Mouse (Mus musculus): ENCODE results near the gene Purb. TPM values are rescaled to one million over a fixed set of nuclear protein-coding genes. Genes with fewer than 3 reads are reported as not detected.

Gene Purb
- 10 to 100 TPM; 81.8 to 84.6 TPM for total RNA-seq (2021)

DNA sequence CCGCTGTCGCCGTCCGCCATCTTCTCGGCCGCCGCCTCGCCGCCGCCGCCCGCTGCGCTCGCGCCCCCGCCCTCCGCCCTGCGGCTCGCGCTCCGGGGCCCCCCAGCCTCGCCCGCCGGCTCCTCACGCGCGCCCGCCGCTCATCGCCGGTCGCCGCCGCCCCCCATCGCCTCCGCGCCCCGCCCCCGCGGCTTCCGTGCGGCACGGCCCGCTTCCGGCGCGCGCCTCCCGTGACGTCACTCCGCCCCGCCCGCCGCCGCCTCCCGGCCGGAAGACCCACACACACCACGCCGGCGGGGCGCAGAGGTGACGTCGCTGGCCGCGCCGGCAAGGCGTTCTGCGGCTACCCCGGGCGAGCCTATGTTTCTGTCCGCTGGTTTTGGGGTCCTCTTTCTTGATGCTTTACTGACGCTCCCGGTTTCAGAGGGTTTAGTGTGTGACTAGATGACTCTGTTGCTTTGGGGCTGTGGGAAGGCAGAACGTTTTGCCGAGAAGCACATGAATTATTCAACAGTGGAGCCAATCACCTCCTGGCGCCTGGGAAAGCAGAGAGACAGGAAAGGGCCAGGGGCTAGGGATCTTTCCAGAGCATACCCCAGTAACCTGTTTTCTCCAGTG is at the start of gene Purb:
Gene Purb, minus strand, starts transcription at position 51 of the 618 bp plus-strand sequence.
- DNase-seq: peak; percentile 94

DNA sequence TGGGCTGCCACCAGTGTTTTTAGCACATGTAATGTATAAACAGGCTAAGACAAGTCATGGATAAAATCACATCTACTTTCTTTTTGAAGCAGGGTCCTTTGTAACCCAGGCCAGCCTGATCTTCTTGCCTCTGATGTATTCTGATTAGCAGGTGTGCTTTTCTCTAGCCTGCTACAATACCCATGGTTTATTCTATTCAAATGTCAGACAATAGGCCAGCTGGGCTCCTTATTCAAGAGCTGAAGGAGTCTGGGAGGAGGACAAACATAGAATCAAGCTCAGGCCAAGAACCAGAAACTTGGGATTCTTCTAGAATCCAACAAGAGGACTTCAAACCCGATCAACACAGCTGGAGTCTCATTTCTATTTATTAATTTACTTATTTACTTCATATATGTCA is 49.5 kb upstream of the Purb start:
- DNase-seq: no peak

DNA sequence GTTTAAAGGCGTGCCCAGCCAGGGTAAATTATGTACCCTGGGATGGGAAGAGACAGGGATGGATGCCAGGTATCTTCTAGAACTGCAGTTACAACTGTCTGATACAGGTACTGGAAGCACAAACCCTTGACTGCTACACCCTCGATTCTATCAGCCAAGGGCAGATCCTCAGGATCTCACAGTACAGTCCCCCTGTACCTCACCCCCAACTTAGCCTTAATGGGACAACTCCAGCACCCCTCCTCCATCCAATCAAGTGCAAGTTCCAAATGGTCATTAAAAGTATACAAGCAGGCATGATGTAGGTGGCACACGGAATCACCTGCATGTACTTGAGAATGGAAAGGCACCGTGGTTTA is 49.1 kb upstream of the Purb start:
- DNase-seq: no peak

DNA sequence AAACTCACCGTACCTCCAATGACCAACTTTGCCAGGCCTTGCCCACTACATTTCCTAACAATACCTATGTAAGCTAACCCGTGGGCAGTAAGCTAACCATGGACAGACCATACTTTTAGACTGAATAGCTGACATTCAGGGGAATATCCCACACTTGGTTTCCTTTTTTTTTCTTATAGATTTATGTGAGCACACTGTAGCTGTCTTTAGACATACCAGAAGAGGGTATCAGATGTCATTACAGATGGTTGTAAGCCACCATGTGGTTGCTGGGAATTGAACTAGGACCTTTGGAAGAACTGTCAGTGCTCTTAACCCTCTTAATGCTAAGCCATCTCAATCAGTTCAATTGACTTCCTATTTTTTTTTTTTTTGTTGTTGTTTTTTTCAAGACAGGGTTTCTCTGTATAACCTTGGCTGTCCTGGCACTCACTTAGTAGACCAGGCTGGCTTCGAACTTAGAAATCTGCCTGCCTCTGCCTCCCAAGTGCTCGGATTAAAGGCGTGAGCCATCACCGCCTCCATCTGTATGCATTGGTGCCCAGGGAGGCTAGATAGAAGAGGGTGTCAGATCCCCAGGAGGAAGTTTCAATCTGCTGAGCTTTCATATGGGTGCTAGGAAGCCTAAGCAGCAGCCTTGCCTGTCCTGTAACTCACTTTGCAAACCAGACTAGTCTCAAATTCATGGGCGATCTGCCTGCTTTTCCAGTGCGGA is 48.6 kb upstream of the Purb start:
- no peak for DNase-seq

DNA sequence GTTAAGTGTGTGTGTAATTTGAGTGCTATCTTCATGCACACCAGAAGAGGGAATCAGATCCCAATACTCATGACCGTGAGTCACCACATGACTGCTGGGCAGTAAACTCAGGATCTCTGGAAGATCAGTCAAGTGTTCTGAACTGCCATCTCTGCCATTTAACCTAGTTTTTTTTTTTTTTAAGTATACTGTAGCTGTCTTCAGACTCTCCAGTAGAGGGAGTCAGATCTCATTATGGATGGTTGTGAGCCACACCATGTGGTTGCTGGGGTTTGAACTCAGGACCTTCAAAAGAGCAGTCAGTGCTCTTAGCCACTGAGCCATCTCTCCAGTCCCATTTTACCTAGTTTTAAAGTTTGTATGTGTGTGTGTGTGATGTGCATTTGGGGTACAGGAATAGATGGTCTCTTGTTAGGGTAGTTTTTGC is 48.0 kb upstream of the Purb start:
- no peak for DNase-seq

DNA sequence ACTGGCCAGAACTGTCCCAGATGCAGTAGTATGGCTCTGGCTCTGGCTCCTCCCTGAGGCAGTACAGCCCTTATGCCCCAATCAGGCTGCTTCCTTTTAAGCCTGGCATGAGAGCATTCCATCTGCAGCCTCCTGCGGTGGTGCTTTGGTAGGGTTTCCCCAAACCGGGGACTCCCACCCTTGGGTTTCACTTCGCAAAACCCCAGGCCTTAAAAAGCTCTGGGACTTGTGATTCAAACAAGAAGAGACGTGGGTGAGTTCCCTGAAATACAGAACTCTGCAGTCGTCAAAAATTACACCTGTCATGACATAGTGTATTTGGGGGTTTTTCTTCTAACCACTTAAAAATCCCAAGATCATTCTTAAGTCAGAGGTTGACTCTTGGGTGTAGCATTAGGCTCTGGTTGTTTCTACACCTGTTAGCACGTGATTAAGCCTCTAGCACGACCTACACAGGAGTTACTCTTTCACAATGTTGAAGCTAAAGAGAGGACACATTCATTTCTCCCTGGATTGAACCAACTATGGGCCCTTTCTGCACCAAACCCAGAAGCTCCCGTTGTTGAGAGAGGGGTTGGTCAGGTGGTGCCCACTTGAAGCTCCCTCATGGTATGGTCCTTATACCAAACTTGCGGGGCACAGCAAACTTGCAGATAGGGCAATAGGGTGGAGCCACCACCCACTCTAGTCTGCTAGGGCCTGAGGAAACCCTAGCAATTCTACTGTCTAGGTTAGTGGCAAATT is 47.2 kb upstream of the Purb start:
- no peak for DNase-seq

DNA sequence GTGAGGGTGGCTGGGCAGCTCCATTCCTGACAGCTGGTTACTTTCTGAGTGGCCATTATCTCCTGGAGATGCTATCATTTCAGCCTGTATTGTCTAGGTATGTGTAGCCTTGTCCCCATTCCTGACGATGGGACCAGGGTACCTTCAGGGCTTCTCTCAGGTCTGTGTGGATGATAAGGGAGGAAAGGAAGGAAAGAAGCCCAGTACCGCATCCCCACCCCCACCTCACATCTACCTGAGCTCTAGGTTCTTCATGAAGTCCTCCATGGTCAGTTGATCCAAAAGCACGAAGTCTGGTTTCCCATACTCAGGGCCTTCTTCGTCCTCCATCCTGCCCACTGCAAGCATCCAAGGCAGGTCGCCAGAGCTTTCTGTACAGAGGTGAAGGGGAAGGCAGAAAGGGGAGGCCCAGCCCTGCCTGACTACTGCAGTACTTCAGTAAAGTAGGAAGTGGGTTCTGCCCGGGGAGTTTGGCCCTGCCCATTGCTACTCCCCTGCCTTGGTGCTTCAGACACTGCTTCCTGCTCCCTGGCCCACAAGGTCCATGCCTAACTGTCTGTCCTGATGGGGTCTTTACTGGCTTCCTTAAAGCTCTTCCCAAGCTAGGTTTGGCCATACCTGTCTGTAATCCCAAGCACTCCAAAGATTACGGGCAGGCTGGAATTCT is 44.9 kb upstream of the Purb start, which contains the start of gene Myo1g:
Gene Myo1g, minus strand, starts transcription at position 459 of the 667 bp plus-strand sequence.
- no peak for DNase-seq

DNA sequence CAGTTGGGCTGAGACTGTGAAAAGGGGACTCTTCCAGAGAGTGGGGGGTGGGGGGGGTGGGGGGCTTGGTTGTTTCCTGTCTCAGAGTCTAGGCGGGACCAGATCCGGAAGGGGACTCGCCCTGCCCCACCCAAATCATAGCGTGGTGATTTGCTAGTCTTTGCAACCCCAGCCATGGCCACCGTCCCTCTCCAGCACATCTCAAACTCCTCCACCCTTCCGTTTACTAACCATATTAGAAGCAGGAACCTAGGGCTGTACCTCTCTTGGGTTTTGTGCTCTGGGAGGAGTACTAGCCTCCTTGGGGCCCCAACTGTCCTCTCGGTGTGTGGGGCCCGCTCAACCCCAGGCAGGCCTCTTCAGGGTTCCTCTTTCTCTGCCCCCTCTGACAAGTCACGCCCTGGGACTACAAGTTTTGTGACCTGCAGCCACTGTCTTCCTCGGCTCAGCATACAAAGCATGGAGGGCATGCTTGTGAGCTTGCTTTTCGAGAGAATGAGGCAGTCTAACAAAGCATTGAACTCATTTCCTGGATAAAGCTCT is 43.8 kb upstream of the Purb start:
- DNase-seq: no peak

DNA sequence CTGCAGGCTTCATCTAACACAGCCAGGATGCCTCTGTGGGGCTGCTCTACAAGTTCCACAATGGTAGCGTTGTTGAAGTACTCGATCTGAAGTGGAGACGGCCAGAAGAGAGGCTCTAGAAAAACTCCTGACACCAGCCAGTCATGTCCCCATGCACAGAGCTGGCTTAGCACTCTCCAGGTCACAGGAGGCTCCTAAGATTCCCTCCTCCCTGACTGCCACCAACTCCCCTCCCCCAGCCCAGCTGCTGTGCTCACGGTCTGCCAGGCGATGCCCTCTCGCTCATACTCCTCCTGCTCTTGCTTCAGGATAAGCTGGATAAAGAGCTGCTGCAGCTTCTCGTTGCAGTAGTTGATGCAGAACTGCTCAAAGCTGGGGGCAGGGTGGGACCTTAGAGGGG is 39.1 kb upstream of the Purb start:
- DNase-seq: no peak

DNA sequence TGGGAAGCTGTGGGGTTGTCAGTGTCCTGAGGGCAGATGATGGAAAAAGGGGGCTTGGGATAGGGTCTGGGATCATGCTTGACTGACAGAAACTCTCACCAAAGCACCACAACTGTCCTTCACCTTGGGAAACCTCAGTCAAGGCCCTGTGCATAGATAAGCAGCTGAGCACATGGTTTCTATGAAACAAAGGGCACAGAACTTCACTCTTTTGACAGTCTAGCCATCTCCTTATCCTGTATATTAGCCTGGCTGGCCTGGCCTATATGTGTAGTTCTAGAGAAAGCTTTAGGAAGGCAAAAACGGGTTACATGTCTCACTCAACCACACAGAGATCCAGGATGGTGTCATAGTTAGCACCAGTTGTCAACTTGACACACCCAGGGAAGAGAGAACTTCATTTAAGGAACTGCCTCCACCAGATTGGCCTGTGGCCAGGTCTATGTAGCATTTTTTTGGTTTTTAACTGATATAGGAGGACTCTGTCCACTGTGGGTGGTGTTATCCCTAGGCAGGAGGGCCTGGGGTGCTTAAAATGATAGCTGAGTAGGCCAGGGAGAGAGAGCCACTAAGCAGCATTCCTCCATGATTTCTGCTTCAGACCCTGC is 32.7 kb upstream of the Purb start:
- DNase-seq: no peak

DNA sequence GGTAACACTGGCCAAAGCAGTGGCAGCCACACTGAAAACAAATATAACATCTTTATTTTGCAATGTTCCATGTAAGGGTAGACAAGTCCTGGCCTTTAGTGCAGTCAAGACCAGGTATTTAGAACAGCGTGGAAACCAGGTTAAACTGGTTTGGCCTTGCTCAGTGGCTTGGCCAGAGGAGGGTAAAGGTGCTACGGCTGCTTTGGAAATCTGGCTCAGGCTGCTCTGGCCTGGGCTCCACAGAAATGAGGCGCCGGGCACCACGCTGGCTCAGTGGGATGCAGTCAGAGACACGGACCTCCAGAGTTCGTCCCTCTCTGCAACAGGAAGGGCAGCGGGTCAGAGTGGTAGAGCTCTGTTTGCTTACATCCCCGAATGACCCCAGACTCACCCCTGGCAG is 30.8 kb upstream of the Purb start:
- no peak for DNase-seq

DNA sequence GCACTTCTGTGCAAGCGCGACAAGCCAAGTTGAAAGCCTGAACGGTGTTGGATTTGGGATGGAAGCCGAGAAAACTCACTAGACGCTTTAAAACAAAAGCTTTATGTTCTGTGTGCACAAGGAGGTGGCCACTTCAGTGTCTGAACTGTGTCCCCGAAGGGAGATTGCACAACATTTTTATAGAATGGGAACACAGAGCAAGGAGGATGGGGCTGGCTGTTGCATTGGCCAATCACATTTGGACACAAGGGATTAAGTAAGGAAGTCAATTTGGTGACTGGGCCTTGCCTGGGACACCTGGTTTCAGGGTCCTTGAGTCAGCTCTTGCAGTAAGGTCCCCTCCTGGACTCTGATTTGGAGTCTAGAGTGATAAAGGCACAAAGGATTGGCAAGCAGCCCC is 29.0 kb upstream of the Purb start:
- no peak for DNase-seq

DNA sequence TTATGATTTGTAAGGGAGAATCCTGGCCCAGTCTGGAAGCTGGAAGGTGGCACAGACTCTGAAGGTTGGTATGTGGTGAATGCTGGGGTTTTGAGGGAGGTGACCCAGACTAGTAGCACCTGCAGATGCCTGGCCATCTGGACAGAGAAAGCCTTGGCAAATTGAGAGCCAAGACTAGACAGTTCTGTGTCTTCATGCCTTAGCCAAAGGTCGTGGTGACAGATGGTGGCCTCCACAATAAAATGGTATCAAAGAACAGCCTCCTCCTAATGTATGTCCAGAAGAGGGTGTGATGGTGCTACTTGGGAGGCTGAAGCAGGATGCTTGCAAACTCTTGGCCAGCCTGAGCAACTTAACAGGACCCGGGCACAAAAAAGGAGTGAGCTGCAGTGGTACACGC is 28.5 kb upstream of the Purb start:
- DNase-seq: no peak

DNA sequence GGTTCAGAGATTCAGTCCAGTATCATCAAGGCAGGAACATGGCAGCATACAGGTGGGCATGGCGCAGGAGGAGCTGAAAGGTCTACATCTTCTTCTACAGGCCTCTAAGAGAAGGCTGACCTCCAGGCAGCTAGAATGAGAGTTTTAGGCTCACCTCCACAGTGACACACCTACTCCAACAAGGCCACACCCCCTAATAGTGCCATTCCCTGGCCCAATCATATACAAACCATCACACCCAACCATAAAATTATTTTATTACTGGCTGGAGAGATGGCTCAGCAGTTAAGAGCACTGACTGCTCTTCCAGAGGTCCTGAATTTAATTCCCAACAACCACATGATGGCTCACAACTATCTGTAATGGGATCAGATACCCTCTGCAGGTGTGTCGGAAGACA is 26.8 kb upstream of the Purb start:
- DNase-seq: no peak

DNA sequence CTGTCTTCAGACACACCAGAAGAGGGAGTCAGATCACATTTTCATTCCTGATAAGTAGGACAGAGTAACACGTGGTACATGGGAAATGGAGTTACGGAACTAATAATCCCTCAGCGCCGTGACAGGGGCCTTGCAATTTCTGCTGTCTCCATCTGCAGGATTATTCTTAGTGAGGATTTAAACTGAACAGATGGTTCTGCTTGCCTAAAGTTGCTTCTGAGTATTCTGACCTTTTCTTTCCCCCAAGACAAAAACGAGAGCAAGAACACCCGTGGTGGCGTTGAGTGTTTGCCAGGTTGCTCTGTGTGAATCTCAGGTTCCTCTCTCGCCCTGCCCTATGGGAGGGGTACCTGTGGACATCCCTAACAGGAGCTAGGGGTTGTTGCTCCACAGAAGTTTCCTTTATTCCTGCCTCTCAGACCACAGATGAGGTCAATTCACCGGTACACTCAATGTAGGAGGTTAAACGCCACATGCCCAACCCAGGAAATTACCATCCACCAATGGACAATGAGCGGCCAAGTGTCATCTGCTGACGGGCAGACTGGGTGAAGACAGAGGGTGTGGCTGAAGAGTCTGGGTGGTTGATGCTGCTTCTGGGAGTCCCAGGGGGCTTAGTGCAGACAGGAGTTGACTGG is 21.7 kb upstream of the Purb start:
- DNase-seq: no peak

DNA sequence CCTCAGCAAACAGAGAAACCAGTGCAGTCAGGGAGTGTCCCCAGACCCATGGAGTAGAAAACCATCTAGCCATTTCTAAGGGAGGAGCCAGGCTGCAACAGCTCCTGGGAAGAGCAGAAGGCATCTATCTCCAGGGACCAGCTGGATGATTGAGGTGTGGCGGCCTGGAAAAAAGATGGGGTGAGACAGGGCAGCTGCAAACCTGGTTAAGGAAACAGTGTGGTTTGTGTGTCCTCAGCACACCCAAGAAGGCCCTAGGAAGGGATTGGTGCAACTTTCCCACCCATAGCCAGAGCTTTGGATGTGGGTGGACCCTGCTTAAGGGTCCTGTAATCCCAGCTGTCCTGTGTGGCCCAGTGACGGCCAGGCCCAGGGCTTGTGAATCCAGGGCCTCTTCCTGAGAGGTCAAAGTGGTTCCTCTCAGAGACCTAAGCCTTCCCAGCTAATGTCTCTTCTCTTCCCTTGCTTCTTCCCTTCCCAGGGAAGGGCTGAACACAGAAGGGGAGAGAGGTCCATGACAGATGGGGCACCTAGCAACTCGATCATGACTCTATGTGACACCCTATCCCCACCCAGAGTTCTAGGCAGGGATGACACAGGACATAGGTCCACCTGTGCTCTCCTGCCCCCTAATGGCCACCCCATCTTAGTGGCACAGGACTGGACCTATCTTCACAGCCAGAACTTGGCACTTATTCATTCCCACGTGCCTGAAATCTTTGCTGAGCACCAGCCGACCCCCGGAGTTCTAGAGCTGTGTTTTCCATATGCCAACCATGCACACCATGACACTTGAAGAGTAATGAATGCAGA is 14.2 kb upstream of the Purb start:
- peak; percentile 66 for DNase-seq

DNA sequence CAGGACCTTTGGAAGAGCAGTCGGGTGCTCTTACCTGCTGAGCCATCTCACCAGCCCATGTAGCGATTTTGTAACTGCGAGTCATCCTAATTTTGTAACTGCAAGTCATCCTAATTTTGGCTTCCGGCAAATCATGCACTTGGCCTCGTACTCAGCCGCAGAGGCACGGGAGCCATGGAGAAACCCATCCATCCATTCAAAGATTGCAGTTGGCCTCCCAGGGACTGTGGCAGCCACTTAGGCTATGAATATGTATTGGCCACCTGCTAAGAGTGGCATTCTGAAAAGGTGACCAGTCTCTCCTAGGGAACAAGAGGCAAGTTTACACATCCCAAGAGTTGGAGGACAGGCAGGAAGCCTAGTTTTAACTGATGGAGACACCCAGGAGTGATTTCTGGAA is 13.5 kb upstream of the Purb start:
- DNase-seq: no peak

DNA sequence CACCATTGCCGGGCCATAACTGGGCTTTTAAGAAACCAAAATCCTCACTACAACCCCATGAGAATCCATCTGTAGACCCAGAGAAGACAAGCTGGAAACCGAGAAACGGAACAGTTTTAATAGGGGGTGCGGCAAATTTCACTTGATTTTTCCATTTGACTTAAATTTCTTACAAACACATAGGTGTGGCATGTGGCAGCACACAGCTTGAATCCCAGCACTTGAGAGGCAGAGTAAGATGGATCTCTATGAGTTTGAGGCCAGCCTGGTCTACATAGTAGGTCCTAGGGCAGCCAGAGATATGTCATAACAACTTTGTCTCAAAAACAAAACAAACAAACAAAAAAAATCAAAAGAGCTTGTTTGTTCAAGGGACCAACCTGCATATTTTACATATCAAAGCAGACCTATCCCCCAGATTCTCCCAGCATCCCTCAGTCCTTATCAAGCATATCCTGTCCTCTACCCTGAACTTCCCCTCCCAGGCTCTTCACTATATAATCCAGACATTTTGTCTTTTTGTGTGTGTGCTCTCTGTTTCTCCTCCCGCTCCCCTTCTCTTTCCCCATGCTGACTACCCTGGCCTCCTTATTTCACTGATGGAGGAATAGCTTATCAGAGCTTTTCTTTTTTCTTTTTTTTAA is 12.4 kb upstream of the Purb start:
- no peak for DNase-seq

DNA sequence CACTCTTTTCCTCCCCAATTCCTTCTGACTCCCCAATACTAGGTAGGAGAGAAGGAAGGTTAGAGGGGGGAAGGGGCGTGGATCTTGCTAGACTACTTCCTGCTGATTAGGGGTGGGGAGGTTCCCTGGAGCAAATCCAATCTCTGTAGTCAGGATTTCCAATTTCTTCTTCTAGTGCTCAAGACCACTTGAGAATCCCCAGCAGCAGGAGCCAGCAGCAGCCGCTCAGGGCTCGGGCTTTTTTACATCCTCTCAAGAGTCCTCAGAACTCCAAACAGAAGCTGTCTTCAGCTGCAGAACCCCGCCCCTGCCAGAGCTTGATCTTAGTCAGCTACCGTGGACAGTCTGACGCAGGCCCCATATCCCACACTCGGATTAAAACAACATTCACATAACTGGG is 11.8 kb upstream of the Purb start:
- no peak for DNase-seq

DNA sequence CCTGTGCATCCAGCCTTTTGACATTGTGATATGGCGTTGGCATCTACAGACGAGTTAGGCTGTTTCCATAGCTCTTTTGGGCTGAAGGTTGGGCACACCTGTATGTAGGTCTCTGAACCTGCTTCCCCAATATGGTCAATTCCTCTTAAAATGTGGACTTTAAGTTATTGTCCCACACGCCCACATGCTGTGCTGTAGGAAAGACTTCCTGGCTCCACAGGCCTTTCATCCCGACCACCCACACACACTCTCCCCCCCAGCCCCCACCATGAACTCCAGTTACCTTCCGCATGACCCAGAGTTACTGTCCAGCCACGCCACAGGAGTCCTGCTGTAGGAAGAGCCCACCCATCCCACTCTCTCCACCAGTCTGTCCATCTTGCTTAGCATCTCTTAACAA is 11.2 kb upstream of the Purb start:
- DNase-seq: no peak
